Mouse (Mus musculus) ovary, postnatal 14 days (tissue): ENCODE data around the gene Cdk19.

ENCODE experiments used
- DNase-seq: peaks from one replicate; pipeline ENCODE4 v3.0.0; 2022; ENCODE audit warnings: low spot score

Cdk19 gene

GRCm38 (mm10) chr10:40443371-40443770 is 104.0 kb downstream of the Cdk19 start:
- DNase-seq = no peak

GRCm38 (mm10) chr10:40443806-40444357 is 104.5 kb downstream of the Cdk19 start:
- no peak for DNase-seq

DNA sequence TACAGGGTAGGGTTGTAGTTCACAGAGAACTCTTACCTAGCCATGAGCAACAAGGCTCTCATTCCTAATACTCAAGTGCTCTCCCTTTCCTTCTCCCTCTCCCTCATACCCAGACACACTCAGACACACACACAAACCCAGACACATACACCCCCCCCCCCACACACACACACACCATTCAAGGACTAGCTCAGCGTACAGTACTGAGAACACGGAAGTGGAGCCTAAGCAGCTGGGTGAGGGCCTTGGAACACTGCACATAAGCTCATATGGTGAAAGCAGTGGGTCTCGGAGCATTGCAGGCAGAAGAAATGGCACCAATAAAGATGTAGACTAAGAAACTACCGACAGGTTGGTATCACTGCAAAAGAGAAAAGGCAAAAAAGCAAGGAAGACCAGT is 105.2 kb downstream of the Cdk19 start:
- no peak for DNase-seq

GRCm38 (mm10) chr10:40446088-40446604 is 106.8 kb downstream of the Cdk19 start:
- no peak for DNase-seq

GRCm38 (mm10) chr10:40446630-40447029 is 107.3 kb downstream of the Cdk19 start:
- DNase-seq = no peak

GRCm38 (mm10) chr10:40447295-40447694 is 107.9 kb downstream of the Cdk19 start:
- no peak for DNase-seq

- DNase-seq = no peak
Measured at GRCm38 (mm10) chr10:40447921-40448320, 108.6 kb downstream of the Cdk19 start.

DNA sequence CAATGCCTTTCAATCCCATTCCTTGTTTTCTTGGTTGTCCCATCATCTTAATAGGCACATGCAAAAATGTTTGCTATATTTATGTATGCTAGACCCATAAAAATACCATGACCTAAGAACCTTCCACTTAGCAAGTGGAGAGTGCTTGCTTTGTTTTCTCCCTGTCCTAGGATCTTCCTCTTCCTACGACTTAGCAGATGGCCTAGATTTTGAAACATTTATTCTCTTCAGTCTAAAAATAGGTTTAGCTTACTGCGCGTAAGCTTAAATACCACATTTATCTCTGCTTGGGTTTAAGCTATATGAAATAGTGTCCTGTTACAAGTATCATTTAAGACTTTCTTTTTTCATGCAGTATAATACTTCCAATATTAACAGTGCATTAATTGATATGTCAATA is 109.1 kb downstream of the Cdk19 start:
- no peak for DNase-seq

DNA sequence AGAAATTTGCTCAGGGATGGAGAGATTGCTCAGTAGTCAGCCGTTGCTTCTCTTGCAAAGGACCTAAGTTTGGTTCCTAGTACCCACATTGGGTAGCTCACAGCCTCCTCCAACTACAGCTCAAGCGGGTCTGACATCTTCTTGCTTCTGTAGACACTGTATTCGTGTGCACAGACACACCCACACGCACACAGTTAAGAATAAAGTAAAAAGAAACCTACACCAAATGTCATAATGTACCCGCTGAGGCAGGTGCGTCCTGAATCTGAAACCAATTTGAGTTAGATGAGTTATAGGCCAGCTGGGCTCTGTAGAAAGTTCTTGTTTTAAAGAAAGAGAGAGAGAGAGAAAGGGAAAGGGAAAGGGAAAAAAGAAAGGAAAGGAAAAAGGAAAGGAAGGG is 110.2 kb downstream of the Cdk19 start:
- DNase-seq = no peak

DNA sequence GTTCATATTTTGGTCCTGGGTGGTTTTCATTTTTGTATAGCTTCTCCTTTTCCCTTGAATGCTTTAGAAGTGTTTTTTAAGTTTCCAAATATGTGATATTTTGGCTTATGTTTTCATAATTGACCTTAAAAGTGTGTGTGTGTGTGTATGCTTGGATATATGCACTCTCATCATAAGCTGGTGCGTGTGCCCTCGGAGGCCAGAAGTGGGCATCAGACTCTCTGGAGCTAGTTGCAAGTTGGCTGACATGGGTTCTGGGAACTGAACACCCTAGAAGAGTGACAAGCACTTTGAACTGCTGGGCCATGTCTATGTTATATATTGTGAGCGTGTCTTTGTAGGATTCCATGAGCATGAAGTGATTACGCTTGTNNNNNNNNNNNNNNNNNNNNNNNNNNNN is 110.8 kb downstream of the Cdk19 start:
- DNase-seq = no peak

DNA sequence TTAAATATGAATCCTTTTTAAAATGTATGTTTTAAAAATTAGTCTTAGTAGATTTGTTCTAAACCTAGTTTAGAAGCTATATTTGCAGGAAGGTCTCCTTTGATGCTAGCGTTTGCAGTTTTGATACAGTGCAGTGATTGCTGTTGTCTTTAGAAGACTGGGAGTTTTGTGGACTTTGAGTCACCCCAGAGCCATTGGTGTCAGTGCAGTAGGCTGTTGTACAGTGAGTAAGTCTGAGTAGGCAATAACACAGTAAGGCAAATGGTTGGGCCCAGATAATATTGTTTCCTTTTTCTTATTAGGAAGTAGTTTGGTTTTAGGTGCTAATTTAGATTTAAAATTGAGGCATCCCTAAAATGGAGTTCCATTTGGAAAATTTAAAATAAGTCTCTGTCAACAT is 117.8 kb downstream of the Cdk19 start:
- no peak for DNase-seq

GRCm38 (mm10) chr10:40459141-40459540 is 119.8 kb downstream of the Cdk19 start:
- no peak for DNase-seq

DNA sequence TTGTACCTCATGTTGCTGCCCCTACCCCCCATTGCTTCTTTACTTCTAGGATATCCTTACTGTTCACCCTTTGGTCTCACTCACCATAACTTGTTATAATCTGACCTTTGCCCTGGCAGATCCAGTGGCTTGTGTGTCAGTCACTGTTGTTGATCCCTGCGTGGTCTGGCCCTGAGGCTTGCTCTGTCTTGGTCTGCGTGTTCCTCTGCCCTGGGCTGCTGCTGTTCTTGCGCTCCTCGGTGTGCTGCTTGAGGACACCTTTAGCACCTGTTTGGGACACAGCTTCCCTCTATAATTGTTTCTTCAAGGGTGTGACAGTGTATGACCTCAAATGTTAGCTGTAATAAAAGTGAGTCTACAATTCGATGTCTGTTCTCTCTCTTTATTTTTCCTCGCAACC is 122.0 kb downstream of the Cdk19 start:
- no peak for DNase-seq

GRCm38 (mm10) chr10:40462257-40462656 is 122.9 kb downstream of the Cdk19 start:
- no peak for DNase-seq

DNA sequence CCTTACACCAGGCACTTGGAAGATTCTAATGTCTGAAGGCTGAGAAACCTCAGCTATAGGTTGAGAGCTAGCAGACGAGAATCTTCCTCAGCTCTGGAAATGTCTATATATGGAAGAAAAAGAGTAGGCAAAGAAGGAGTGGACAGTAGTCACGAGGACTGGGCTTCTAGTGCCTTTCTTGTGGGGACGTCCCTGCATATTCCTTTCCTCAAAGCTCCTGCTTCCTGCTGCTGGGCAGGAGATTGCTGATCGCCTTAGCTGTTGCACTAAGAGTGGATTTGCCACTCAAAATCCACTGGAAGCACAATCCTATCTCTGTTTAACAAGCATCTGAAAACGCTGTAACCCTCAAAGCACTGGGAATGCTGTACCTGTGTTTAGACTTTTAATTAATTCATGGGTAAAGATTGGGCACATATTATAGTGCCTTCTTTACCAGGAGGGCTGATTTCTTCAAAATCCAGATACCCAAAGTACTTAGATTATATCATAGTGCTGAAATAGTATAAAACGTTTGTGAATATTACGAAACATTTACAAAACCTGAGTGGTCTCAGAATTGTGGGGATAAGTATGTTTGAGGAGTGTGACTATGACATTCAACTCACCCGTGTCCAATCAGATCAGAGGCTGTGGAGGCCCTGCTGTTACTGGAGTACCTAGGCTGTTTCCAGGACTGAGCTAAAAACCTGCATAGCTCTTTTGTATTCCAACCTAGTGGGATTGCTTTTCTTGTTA is 128.0 kb downstream of the Cdk19 start:
- no peak for DNase-seq

- no peak for DNase-seq
Measured at GRCm38 (mm10) chr10:40467912-40468254, 128.5 kb downstream of the Cdk19 start.

- no peak for DNase-seq
Measured at GRCm38 (mm10) chr10:40469145-40469544, 129.8 kb downstream of the Cdk19 start.

GRCm38 (mm10) chr10:40476535-40477285 is 137.3 kb downstream of the Cdk19 start:
- no peak for DNase-seq

DNA sequence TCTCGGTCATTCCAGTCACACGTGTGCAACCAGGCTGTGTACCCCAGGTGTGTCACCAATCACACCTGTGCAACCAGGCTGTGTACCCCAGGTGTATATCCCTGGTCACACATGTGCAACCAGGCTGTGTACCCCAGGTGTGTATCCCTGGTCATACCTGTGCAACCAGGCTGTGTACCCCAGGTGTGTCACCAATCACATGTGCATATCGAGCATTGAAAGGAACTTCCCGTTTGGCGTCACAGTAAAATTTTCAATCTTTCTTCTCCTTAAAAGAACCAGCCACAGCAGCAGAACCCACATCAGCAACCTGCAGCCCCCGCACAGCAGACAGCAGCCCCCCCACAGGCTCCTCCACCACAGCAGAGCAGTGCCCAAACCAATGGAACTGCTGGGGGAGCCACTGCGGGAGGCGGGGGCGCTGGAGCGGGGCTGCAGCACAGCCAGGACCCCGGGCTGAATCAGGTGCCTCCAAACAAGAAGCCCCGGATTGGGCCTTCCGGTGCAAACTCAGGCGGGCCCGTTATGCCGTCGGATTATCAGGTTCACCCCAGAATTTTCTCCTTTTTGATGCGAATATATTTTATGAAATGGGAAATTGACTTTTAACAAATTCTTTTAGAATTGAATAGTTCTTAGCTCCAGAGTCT is 138.2 kb downstream of the Cdk19 start:
- DNase-seq = no peak

DNA sequence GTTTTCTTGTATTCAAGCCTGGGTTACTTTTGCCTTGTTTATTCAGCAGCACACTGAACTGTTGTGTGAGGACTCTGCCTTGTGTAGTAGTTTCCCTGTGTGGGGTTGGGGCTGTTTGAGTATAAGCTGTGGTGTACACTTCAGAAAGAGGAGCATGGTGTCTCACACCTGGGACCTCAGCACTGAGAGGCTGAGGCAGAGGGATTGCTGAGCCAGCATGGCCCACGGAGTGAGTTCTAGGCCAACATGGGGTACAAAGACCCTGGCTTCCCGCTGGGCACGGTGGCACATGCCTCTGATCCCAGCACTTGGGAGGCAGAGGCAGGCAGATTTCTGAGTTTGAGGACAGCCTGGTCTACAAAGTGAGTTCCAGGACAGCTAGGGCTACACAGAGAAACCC is 139.3 kb downstream of the Cdk19 start:
- no peak for DNase-seq

DNA sequence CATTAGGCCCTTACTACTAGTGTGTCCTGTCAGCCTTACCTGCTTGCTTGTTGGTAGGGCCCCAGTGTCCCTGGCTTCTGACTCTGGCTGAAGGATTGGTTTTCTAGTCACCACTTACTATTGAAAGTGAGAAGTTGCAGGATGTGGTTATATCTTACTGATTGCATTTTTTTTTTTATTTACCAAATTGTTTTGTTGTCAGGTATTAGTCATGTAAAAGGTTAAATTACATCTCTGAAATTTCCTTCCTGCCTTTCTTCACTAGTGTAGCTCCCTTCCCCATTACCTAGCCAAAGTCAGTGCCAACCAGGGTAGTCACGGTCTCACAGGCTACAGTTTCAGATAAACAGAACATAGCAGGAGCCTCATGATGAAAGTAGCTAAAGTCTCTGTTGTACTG is 139.9 kb downstream of the Cdk19 start:
- DNase-seq = no peak

GRCm38 (mm10) chr10:40479621-40480193 is 140.3 kb downstream of the Cdk19 start:
- DNase-seq = no peak
